Mouse (Mus musculus) embryonic facial prominence, embryonic 11.5 days (tissue): Measurements from ENCODE around the gene Ldlrad3. TPM values are rescaled to one million over a fixed set of nuclear protein-coding genes. Genes with fewer than 3 reads are reported as not detected.
A peak's percentile ranks its signal among the peaks of the same experiment; 100 is the strongest.

Source experiments
- ATAC-seq: fragments of 200-750 bp; cut with Nextera tagmentation; replicated peaks from 2 replicates; pipeline ENCODE4 v1.8.0; 2017; ENCODE audit warnings: low read depth; ENCODE audit not compliant: insufficient number of reproducible peaks, low FRiP score, low TSS enrichment
- DNase-seq: peaks from one replicate; pipeline ENCODE4 v3.0.0-alpha.2; 2015; ENCODE audit warnings: low spot score
- H3K27ac ChIP-seq: fragments of 300-500 bp; sonication (generic); replicated peaks from 2 replicates; pipeline ENCODE4 v1.5.1; 2014; ENCODE audit warnings: mild to moderate bottlenecking, low read depth, low read length, control low read depth
- H3K27me3 ChIP-seq: fragments of 300-500 bp; sonication (generic); 2 replicates; pipeline ENCODE4 v1.6.1; 2014; ENCODE audit warnings: mild to moderate bottlenecking, low read length, moderate library complexity, mixed read lengths; ENCODE audit not compliant: control insufficient read depth, insufficient read depth
- H3K36me3 ChIP-seq: fragments of 300-500 bp; sonication (generic); replicated peaks from 2 replicates; pipeline ENCODE4 v1.6.1; 2014; ENCODE audit warnings: low read depth, mild to moderate bottlenecking, low read length, moderate library complexity, mixed read lengths; ENCODE audit not compliant: control insufficient read depth, insufficient read depth
- H3K4me1 ChIP-seq: fragments of 300-500 bp; sonication (generic); 2 replicates; pipeline ENCODE4 v1.6.1; 2014; ENCODE audit warnings: low read length, mixed read lengths; ENCODE audit not compliant: control insufficient read depth, insufficient read depth
- H3K4me2 ChIP-seq: fragments of 300-500 bp; sonication (generic); 2 replicates; pipeline ENCODE4 v1.6.1; 2014; ENCODE audit warnings: low read depth, mild to moderate bottlenecking, control low read depth, low read length, moderate library complexity
- H3K4me3 ChIP-seq: fragments of 300-500 bp; sonication (generic); 2 replicates; pipeline ENCODE4 v1.5.1; 2014; ENCODE audit warnings: low read depth, low read length, control low read depth
- H3K9ac ChIP-seq: fragments of 300-500 bp; sonication (generic); replicated peaks from 2 replicates; pipeline ENCODE4 v1.6.1; 2014; ENCODE audit warnings: mild to moderate bottlenecking, control low read depth, low read length
- H3K9me3 ChIP-seq: fragments of 300-500 bp; sonication (generic); replicated peaks from 2 replicates; pipeline ENCODE4 v1.6.1; 2016; ENCODE audit warnings: mild to moderate bottlenecking, low read length, inconsistent platforms, mixed read lengths; ENCODE audit not compliant: control insufficient read depth
- WGBS: fragments of 180-500 bp; shearing (Covaris S2); extraction: QIAGEN DNeasy Blood & Tissue Kit; methylation state at CpG from one replicate; pipeline ENCODE4 v1.1.7; 2014; 5-methylcytosine and 5-hydroxymethylcytosine counted together
- polyA plus RNA-seq: library from polyadenylated mRNA; unstranded; fragments of >200 nt; fragmentation: Nextera tagmentation; extraction: Ambion mirVana; gene quantifications from 2 replicates; pipeline ENCODE4 v1.2.1, GENCODE M21; 2014

The Ldlrad3 gene
- polyA plus RNA-seq, 1 experiment from 2014 or later: 47.6 TPM

- 58% methylated on average over 5 of the region's 5 CpGs for WGBS
Observed at GRCm38 (mm10) chr2:101906379-101906690, 279.9 kb downstream of the Ldlrad3 start.

DNA sequence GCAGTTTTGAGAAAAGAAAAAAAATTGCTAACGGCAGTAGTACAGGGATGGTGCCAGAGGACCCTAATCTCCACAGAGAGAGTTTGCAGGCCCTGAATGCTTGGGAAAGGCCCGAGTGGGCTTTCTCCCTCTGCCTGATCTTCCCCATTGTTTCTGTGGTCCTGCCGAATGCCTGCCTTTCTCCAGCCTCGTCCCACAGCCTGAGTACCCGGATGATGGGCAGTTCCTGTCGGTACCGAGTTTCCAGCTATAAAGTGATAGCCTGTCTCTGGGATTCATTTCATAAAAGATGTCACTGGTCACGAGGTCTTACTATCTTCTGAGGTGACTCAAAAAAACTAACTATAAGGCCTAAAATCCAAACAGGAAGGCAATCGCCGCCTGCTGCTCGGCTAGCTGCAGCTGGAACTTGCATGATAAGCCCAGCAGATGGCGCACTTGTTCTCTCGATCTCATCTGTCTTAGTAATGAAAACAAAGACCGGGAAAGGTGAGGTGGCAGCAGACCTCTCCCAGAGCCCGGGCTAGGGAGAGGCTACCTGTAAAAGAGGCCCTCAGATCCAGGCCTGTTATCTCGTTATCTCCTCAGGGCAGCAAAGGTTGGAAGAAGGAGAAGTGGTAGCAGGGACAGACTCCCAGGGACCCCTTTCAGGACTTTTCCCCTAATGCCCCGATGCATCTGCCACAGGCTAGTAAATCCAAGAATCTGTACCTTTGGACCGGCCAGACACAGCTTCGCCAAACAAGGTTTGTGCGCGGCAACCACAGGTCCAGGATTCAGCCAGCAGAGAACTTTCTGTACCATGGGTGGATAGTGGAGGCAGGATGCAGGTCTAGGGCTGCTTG lies 280.4 kb downstream of the Ldlrad3 start:
- Histone ChIP-seq H3K27ac (no peak overlapping the region), H3K4me1 (no peaks in the 10 kb centered on the region), H3K4me2 (no peak overlapping the region), H3K36me3 (no peaks in the 10 kb centered on the region), H3K4me3 (no peak overlapping the region), H3K9ac (peak overlapping the region; percentile 4; the same call in 1 of the 2 replicates), H3K9me3 (no peaks in the 10 kb centered on the region), H3K27me3 (no peaks in the 10 kb centered on the region)
- DNase-seq: peak; percentile 93
- peak; percentile 50; the same call in 1 of the 2 replicates for ATAC-seq
- WGBS: 25% methylated on average over 21 of the region's 21 CpGs

More at GRCm38 (mm10) chr2:101906379-101906690, 279.9 kb downstream of the Ldlrad3 start:
- H3K27ac ChIP-seq: no peak overlapping the region
- no peak for DNase-seq
- no peaks in the 10 kb centered on the region for H3K4me1 ChIP-seq
- H3K4me2 ChIP-seq: no peak overlapping the region
- ATAC-seq: peak; percentile 46; the same call in 1 of the 2 replicates
- H3K36me3 ChIP-seq: no peaks in the 10 kb centered on the region
- H3K9ac ChIP-seq: no peak overlapping the region; the same call in 1 of the 2 replicates
- H3K4me3 ChIP-seq: no peak overlapping the region
- H3K9me3 ChIP-seq: no peaks in the 10 kb centered on the region
- H3K27me3 ChIP-seq: no peaks in the 10 kb centered on the region

DNA sequence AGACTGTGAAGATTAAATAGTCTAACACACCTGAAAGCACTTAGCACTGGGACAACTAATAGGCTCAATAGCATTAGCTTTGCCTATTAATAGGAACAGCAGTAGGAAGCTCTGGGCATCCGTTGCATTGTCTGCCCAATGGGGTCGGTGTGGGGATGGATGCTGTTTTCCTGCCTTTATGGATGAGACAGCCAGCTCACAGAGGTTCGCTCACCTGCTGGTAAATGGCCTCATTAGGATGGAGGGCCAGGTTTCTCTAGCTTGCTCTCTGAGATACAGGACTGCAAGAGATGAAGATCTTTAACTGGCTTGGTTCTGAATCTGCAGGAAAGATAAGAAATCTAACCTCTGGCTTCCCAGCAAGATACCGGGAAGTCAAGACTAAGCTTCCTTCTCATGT lies 284.0 kb downstream of the Ldlrad3 start:
- H3K4me2 ChIP-seq: no peak overlapping the region
- no peaks in the 10 kb centered on the region for H3K9me3 ChIP-seq
- no peak for ATAC-seq
- H3K4me3 ChIP-seq: no peak overlapping the region
- no peak overlapping the region for H3K9ac ChIP-seq
- H3K36me3 ChIP-seq: no peaks in the 10 kb centered on the region
- 76% methylated on average over 4 of the region's 4 CpGs for WGBS
- no peak overlapping the region for H3K27ac ChIP-seq
- no peaks in the 10 kb centered on the region for H3K27me3 ChIP-seq
- no peaks in the 10 kb centered on the region for H3K4me1 ChIP-seq
- DNase-seq: no peak

Other genes starting within 250 kb of the Ldlrad3 start
- gene Trim44, start 221.4 kb upstream of the Ldlrad3 start, polyA plus RNA-seq: 35.5 and 35.7 TPM in 2 replicates